Mouse (Mus musculus) yolk sac, embryonic 10.5 days (tissue): Measurements from ENCODE around the gene Ppp1r37.
"Not testable (repeated sequence)": the region's sequence is repeated elsewhere in the genome, so short reads cannot be mapped to it uniquely, and the experiment has no call there.

Experiments
- DNase-seq: peaks from one replicate; pipeline ENCODE4 v3.0.0-alpha.2; 2017; ENCODE audit warnings: low spot score

Gene Ppp1r37

DNA sequence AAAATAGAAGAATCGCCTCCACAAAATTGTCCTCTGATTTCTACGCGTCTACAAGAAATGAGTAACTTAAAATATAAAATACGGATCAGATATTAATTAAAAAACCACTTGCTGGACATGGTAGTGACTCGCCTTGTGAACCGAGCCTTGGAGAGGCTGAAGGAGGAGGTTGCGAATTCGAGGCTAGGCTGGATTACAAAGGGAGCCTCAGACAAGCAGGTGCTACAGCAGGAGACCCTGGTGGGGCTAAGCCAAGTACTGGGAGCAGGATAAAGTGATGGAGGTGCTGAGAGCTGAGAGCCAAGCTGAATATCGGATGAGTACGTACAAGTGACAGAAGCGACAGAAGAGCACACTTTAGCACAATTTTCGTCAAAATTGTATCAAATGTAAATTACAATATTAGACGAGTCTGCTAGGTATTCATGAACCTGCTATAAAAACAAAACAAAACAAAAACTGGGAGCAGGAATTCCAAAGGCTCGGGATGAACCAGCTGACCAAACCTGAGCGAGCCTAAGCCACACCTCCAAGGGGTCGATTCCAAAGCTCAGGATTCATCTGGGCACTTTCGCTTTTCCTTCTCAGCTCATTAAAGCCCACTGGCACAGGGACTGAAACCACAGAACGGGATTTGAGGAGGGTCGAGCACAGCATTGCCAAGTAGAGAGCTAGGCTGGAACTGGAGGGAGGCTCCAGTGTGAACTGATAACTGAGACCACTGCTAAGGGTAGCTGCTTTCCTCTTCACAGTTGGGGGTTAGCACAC, at the start of gene Ppp1r37:
TSS of gene Ppp1r37 (minus strand) at position 434 of the 768 bp plus-strand sequence.
- peak; percentile 43 for DNase-seq

- no peak for DNase-seq
Observed at GRCm38 (mm10) chr7:19610969-19611368, 48.1 kb upstream of the Ppp1r37 start.

- DNase-seq, result no peak
Observed at GRCm38 (mm10) chr7:19609641-19610332, 46.9 kb upstream of the Ppp1r37 start.

- DNase-seq, result no peak
Observed at GRCm38 (mm10) chr7:19607291-19607690, 44.4 kb upstream of the Ppp1r37 start.

DNA sequence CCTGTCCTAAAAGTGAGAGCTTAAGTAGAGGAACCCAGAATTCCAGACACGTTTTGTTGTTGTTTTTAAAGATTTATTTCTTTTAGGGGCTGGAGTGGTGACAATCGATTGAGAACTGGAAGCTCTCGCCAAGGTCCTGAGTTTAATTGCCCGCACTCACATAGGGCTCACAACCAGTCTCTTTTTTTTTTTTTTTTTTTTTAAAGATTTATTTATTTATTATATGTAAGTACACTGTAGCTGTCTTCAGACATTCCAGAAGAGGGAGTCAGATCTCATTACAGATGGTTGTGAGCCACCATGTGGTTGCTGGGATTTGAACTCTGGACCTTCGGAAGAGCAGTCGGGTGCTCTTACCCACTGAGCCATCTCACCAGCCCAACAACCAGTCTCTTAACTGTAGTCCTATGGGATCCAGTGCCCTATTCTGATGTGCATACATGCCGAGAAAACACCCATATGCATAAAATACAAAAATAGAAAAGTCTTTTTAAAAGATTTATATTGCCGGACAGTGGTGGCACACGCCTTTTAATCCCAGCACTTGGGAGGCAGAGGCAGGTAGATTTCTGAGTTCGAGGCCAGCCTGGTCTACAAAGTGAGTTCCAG, 41.8 kb upstream of the Ppp1r37 start:
- DNase-seq, result not testable (repeated sequence)

GRCm38 (mm10) chr7:19603849-19604605, 41.2 kb upstream of the Ppp1r37 start, which contains the start of gene Clasrp:
TSS of gene Clasrp (minus strand) at chr7:19604486.
- peak; percentile 93 for DNase-seq

DNA sequence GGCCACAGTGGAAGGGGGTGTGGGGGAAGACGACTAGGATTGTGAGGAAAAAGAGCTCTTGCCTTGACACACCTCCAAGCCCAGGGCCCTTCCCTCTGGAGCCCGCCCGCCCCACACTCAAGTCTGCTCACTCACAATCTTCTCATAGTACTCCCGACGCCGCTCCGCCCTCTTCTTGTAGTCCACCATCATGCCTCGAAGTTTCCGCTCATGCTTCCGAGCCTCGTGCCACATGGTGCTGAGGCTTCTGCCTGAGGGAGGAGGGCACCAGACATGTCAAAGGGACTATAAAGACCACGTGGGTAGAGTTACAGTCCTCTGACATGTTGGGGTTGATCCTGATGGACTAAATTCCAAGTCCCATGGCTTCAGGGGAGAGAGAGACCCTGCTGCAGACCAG, 40.2 kb upstream of the Ppp1r37 start:
- no peak for DNase-seq

DNA sequence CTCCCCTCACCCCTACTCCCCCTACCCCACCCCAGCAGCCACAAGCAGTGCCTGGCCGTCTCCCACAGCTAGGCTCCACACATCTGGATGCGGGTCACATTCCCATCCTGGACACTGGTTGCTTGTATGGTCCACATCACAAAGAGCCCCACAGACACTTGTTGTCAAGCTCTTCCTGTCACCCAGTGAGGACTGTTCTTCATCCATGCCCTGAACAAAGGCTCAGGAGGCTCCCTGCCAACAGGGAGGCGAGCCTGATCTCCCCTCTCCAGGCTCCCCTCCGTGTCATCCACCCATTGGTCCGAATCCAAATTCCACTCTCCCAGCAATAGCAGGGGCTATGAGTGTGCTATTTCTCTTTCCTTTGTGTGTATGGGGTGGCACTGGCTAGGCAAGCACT, 37.7 kb upstream of the Ppp1r37 start:
- DNase-seq, result no peak

DNA sequence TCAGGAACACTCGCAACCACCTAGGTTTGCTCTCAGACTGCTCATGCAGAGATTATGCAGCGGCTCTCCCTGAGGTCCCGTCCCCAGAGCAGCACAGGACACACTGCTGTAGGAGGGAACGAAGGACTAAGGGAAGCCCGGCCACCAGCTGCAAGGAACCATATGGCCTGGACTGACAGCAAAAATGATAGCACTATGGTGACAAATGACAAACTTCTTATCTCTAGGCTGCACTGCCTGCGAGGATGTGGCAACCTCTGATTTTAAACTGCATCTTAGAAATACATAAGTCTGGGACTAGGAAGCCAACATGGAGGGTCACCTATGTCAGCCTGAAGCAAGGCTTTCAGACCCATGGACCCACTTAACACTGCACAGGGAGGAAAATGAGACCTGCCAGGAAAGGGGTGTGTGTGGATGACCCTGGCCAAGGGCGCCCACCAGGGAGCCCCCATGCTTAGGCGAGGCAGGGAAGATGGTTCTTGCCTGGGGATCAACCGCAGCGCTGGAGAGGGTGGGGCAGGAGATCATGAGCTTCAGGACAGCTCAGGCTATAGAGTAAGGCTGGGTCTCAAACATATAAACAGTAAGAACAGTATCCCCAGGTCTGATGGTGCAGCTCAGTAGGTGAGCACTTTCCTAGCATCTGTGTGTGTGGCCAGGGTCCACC, 30.3 kb upstream of the Ppp1r37 start:
- no peak for DNase-seq

DNA sequence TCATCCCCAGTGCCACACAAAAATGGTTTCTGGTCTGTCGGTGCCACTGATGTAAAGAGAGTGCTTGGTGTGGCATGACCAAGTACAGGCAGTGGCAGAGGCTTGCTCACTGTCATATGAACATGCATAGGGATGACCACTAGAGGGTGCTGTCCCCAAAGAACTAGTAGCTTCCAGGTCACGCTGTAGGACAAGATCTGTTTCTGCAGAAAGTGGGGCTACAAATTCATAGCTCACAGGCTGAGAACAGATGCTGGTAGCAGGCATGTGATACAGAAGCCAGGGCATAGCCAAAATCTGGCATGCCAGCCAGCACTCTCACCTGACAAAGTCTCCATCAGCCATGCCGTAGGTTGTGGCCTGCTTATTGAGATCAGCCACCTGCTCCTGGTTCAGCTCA, 27.0 kb upstream of the Ppp1r37 start:
- DNase-seq, result peak; percentile 59

DNA sequence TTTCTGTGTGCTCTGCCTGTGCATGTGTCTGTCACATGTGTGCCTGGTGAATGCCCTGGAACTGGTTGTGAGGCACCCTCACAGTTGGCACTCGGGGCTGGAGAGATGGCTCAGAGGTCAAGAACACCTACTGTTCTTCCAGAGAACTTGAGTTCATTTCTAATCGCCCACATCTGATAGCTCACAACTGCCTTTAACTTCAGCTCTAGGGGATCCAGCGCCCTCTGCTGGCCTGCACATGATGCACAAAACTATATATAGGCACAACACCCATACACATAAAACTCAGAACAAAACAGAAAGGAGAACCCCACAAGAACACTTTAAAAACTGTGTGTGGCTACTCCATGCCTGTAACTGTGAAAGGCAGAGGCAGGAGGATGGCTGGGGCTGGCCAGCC, 26.3 kb upstream of the Ppp1r37 start:
- DNase-seq, result peak; percentile 37

DNA sequence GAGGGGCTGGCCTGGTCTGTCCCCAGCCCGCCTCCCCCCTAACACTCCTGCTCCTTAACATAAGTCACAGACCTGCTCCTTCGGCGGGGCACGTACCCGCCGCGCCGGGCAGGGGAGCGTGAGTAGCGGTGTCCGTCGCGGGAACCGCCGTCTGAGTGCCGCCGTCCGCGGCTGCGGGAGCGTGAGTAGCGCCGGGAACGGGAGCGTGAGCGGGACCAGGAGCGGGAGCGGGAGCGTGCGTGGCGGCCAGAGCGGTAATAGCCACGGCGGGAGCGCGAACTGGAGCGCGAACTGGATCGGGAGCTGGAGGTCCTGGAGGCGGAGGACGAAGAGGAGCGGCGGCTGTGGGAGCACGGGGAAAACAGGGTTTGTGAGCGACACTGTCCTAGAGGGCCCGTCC, 23.4 kb upstream of the Ppp1r37 start:
- no peak for DNase-seq

- DNase-seq, result no peak
Observed at GRCm38 (mm10) chr7:19580634-19581033, 17.8 kb upstream of the Ppp1r37 start.

- DNase-seq, result no peak
Observed at GRCm38 (mm10) chr7:19579751-19580150, 16.9 kb upstream of the Ppp1r37 start.

GRCm38 (mm10) chr7:19578436-19578835, 15.6 kb upstream of the Ppp1r37 start:
- DNase-seq, result no peak

- no peak for DNase-seq
Observed at GRCm38 (mm10) chr7:19577877-19578414, 15.1 kb upstream of the Ppp1r37 start.

GRCm38 (mm10) chr7:19577141-19577852, 14.4 kb upstream of the Ppp1r37 start, which contains the start of the genes Zfp296 and Gemin7:
TSS of gene Zfp296 (plus strand) at chr7:19577287.
TSS of gene Gemin7 (minus strand) at chr7:19577595.
- DNase-seq, result peak; percentile 57

DNA sequence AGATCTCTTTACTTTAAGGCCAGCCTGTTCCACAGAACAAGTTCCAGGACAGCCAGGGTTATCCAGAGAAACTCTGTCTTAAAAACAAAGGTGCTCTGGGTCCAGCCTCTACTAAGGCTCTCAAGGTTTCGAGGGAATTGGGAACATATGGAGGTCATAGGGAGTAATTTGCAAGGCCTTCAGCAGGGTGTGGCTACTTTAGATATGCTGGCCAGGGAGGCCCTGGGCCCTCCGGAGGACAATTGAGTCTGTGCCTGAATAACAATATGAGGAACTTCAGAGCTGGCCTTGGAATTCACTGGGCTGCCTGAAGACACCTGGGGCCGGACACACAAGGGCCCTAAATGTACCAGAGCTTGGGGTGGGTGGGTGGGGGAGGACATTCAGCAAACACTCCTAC, 12.7 kb upstream of the Ppp1r37 start:
- no peak for DNase-seq

- DNase-seq, result no peak
Observed at GRCm38 (mm10) chr7:19573776-19574140, 10.9 kb upstream of the Ppp1r37 start.

DNA sequence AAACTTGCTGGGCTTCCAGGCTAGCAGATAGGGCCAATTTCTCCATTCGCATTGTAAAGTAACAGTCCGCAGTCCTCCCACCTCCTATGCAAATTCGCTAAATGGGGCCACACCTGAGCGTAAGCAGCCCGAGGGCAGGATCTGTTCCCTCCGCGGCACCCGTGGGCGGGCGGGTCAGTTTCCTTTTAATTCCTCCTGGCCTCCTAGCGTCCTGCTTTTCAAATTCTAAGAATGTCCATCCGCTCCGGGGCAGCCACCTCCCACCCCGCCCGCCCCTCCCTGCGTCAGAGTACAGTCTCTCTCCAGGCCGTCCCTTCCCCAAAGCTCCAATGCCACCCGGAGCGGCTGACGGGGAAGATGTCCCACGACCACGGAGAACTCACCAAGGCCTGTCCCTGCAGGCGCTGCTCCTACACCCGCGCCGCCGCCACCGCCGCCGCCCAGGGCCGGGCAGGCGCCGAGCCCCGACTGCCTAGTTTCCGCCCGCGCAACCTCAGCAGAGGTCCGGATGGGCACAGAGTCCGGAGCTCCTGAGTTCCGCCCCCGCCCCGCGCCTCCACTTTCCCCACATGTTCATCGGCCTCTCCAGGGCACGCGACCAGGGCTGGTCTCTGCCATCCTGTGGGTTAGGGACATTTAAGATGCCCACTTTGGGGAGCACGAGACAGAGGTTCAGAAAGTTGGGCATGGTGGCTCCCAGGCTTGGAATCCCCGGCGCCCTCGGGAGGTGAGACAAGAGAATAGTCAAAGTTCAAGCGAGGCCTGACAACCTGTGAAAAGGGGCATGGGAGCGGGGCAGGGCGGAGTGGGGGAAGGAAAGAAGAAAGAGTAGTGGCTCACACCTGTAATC, 10.3 kb upstream of the Ppp1r37 start:
- peak; percentile 88 for DNase-seq
